Mouse (Mus musculus) lung, postnatal 14 days (tissue): ENCODE measurements around the gene Gpx6.

Source experiments
- DNase-seq: peaks from one replicate; pipeline ENCODE4 v3.0.0; 2021

Gpx6 gene

DNA sequence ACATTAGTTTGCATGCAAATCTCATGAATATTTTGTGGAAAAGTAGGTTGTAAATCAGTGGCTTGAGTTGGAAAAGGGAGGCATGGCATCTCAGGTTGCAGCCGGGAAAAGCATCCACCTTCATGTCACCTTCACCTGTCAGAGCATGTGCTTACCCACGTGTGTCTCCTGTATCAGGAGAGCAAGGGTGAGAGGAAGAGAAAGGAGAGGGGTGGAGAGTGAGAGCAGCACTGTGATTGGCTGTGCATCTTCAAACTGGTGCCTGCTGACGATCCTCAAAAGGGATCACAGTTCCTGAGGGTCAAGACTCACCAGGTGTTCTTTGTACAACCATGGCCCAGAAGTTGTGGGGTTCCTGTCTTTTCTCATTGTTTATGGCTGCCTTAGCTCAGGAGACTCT is at the start of gene Gpx6:
Gpx6 (plus strand) TSS at position 200 of the 400 bp plus-strand sequence.
- DNase-seq: no peak

DNA sequence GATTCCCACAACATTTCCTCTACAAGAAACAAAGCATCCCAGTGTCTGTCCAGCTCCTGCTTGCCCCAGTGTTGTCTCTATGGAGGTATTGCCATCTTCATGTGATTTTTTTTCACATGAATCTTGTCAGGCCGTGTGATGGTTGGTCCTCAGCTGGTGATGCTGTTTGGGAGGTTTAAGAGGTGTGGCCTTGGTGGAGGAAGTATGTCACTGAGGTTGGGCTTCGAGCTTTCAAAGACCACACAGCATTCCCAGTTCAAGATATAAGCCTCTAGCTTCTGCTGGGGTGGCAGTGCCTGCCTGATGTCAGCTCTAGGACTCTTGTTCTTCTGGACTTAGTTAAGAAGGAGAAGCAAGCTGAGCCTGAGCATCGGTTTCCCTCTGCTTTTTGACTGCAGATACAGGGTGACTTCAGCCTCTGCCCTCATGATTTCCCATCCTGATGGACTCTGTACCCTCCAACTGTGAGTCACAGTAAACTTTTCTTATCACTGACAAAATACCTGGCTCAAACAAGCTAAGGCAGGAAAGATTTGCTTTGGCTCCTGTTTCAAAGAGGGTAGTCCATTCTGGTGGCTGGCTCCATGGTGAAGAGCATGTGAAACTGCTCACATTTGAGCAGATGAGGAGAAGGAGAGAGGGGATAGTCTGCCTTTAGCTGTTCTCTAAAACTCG is 49.0 kb upstream of the Gpx6 start:
- no peak for DNase-seq

DNA sequence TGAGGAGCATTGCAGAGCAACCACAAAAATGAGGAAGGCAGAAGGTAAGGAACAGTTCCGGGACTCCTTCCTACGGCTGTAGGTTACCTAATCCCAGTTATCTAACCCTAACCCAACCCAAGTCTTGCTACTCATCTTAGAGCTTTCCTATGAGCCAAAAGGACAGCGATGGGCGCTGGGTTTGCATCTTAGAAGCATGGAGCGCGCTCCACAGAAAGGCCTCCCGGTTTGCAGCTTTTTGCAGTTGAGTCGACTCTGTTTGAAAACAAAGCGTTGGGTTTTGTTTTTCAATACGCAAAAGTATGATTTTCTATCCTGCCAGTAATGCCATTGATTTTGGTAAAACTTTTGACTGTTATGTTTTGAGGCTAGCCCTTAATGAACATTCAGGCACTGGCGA is 48.0 kb upstream of the Gpx6 start:
- DNase-seq: no peak

DNA sequence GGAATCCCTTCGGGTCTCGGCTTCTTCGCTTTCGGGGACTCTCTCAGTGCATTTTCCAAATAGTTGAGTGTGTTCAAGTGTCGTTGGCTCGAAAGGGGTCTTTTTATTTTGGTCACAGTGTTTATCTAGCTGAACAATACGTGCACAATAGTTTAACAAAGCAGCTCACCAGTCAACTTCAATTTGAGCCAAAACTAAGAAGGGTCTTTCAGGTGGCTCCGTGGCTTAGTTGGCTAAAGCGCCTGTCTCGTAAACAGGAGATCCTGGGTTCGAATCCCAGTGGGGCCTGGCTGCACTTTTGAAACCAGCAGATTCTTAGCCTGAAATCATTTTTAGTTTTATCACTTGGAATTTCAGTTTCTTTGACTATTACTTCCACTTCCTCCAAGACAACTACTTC is 47.6 kb upstream of the Gpx6 start:
- DNase-seq: no peak

DNA sequence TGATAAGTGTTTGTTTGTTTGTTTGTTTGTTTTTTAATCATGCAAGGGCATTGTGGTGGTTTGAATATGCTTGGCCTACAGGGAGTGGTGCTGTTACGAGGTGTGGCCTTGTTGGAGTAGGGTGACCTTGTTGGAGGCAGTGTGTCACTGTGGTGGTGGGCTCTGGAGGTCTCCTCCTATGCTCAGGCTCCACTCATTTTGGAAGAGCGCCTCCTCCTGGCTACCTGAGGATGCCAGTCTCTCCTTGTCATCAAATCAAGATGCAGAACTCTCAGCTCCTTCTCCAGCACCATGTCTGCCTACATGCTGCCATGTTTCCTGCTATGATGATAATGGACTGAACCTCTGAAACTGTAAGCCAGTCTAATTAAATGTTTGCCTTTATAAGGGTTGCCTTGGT is 46.2 kb upstream of the Gpx6 start:
- DNase-seq: no peak

DNA sequence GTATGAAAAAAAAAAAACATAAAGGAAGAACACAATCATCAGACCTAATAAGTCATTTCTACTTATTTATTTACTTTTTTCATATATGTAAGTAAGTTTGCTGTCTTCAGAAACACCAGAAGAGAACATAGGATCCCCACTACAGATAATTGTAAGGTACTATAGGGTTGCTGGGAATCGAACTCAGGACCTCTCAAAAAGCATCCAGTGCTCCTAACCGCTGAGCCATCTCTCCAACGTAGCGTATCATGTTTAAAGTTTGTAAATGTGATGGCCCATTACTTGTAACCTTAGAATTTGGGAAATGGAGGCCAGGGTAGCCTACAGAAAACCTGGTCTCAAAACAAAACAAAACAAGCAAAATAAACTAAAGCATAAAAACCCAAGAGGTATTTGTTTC is 44.4 kb upstream of the Gpx6 start:
- DNase-seq: no peak

DNA sequence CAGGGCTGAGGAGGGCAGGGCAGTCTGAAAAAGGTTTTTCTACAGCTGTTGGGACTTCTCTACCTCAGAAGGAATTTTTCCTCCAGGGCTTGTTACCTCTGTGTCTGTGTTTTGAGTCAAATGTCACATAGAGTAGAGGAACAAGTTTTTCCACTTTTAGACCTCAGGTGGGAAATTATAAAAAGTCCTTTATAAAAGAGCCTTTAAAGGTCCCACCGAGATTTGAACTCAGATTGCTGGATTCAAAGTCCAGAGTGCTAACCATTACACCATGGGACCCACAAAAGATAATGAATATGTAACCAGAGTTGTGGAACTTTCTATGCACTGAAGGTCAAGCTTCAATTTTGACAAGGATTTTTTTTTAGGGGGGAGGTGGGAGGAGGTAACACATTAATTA is 43.7 kb upstream of the Gpx6 start:
- no peak for DNase-seq

DNA sequence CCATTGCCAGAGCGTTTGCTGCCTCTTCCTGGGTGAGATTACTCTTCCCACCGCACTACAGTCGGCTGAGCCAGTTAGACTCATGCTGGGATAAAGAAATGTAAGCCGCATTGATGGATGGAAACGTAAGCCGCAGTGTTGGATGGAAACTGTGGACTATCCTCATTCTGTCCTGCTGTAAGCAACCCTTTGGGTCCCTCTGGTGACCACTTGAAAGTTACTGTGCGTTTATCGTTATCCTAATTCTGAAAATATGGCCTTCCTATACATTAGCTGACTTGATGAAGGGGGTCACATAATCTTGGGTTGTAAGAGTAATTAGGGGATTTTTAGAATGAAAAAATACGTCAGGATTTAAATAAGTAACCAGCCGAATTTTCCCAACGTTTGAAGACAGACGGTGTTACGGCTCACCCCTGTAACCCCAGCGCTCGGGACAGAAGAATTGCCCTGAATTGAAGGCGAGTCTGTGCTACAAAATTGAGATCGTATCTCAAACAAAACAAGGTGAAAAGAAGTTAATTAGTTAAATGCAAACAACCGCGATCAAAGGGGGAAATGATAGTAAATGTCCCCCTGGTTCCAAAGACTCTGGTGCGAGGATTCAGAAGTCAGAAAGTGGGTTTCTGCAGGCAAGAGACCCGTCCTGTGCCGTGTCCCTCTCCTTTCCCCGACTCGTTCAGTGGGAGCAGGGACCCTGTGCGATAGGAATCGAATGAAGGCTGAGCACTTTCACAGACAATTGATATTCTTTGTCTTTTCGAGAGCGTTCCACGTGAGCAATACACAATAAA is 36.7 kb upstream of the Gpx6 start:
- DNase-seq: no peak

DNA sequence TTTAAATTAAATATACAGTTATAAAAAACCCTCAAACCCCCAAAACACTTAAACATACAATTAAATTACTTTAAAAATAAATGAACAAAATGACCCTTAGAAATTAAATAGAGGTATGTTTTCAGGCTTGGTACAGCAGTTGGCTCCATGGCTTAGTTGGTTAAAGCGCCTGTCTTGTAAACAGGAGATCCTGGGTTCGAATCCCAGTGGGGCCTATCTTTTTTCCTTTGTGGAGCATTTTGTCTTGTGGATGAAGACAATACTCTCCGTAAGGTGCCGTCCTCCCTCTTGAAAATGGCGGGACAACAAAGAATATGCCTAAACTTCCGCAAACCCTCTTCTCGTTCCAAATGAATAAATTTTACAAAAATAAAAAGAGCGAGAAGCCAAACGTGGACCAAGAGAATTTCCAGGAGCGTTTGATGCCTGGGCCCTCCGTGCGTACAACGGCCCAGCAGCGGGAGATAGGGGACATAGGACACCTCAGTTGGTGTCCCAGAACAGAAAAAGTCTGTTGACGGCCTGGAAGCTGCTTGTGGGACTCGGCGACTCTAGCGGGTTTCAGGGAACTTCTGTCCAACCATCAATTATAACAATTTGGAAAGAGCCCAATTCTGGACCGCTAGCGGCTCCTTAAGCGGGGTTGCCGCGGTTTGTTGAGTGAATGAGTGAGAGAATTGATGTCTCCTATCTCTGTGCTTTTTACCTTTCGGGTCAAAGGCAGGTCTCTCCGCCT is 35.9 kb upstream of the Gpx6 start:
- peak; percentile 61 for DNase-seq

DNA sequence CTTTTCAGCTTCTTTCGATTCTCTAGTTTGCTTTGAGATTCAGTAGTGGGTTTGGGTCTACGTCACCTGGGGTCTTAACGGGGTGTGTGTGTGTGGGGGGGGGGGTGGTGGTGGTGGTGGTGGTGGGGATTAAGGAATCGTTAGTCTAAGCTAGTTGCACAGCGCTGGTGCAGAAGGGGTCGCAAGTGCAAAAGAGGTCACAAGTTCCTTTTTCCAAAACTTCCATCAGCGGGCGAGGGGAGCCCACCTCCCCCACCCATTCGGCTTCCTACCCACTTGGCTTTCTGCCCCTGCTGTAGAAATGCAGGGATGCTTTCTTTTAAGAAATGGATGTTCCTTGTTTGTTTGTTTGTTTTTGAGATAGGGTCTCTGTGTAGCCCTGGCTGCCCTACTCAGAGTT is 35.4 kb upstream of the Gpx6 start:
- no peak for DNase-seq

DNA sequence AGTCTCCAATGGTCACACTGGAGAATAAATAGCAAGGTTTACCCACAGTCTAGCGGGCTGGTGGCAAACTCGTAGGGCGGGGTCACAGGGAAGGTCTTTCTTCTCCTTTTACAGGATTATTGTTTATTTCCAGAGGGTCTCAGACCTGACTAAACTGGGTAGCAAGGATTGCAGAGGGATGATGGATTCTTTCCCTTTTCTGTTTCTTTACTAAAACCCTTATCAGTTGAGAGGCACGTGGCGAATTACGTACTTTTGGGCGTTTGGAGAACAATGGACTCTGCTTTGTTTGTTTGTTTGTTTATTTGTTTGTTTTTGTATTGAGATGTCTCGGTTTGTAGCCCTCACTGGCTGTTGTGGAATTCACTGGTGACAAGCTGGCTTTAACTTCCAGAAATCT is 32.8 kb upstream of the Gpx6 start:
- no peak for DNase-seq

DNA sequence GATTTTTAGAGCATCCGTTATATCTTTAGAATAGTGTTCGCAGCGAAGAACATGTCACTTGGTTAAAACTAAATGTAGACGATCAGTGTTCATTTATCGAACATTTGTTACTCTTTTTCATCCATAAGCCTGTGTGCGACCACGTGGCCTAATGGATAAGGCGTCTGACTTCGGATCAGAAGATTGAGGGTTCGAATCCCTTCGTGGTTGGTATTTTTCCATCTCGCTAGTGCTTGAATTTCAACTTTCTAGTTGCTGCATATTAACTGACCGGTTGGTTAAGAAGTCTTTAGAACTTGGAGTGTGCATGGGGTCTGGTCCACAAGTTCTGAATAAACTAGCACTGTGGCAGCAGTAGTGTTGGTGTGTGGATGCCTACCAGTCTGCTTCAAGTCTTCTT is 32.4 kb upstream of the Gpx6 start:
- DNase-seq: peak; percentile 87

DNA sequence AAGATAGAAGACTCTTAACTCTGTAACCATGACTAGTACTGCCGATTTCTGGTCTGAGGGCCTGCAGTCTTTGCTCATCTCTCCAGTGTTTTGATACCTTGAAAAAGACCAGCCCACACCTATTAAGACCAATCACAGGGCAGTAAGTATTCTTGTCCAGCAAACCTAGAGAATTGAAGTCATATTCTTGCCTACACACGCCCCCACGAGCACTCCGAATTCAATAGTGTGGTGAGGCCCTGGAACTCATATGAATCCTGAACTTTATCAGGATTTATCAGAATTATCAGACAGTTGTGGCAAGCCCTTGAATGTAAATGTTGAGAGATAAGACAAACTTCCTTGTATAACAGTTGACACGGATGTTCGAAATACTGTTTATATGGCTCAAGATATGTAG is 19.3 kb upstream of the Gpx6 start, which contains the start of gene Gpx5:
Gpx5 (minus strand) TSS at position 101 of the 400 bp plus-strand sequence.
- no peak for DNase-seq

DNA sequence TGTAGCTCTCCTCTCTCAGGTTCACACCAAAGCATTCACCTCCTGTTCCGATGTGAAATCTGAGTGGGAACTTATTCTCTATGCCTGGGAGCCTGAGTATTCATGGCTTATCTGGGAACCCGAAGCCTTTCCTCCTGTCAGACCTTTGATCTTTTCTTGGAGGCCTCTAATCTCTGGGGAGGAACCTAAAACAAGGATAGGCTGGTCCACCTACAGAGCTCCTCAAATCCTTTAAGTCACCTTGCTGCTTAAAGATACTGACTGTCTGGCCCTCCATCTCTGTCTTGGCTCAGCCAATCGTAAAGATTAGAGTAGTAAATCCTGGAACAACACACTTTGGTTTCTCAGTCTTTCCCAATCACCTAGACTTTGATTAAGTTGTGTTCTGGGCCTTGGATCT is 13.4 kb upstream of the Gpx6 start:
- no peak for DNase-seq

DNA sequence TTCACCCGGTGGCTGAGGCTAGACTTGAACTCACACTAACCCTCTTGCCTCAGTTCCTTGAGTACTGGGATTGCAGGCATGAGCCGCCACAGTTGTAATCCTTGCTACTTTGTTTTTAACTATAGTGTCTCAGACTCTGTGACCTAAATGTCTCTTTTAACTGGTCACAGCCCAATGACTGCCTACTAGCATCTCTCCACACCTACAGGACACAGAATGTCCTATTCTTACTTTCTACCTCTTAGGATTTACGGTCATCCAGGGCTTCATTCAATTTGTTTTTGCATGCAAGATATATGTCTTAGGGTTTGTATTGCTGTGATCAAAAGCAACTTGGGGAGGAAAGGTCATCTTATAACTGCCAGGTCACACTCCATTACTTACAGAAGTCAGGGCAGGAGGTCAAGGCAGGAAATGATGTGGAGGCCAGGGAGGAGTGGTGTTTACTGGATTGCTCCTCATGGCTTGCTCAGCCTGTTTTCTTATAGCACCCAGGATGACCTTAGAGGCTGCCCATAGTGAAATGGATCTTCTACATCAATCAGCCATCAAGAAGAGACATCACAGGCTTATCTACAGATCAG is 7.3 kb upstream of the Gpx6 start:
- no peak for DNase-seq

DNA sequence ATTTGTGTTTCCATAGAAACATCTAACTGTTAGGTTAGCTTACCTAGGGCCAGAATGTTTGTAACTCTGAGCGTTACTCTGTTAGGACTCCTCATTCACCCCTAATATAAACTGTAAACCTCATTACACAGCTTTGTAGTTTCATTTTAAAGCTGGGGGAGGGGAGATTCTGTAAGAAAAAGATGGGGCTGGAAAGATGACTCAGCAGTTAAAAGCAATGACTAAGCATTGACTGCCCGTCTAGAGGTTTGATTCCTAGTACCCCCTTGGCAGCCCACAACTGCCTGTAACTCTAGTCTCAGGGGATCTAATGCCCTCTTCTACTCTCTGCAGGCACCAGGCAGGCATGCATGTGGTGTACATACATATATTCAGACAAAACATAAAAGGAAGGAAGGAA is 2.1 kb upstream of the Gpx6 start:
- no peak for DNase-seq

DNA sequence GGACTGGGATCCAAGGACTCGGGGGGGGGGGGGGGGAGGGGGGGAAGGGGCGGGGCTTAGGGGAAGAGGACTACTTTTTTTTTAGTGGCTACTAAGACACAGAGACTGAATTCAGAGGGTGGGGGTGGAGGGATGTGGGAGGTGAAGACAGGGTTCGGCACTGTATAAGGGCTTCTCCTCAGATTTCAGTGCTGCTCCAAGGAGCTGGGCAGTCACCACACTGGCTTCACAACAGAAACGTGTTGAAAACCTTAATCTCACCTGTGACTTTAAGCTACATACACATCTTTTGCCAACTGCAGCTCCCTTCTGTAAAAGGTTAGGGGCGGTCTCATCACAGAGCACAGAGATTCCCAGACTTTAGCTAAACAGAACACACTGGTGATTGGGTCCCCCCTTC is 929 bp downstream of the Gpx6 start:
- DNase-seq: no peak

DNA sequence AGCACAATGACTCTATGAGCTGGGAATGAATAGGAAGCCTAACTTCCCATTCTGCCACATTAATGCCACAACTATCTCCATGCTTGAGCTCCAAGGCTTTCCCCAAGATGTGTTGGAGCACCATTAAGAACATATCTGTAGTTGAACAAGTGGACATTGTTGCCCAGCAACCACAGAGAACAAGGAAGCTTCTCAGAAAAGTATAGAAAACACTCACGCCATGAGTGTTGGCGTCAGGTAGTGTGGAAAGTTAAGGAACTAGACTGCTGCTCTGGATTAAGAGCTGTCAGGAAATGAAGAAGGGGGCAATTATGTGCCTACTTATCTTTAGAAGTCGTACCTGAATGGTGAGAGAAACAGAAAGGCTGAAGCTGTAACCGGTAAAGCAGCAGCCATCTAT is 2.0 kb downstream of the Gpx6 start:
- no peak for DNase-seq

DNA sequence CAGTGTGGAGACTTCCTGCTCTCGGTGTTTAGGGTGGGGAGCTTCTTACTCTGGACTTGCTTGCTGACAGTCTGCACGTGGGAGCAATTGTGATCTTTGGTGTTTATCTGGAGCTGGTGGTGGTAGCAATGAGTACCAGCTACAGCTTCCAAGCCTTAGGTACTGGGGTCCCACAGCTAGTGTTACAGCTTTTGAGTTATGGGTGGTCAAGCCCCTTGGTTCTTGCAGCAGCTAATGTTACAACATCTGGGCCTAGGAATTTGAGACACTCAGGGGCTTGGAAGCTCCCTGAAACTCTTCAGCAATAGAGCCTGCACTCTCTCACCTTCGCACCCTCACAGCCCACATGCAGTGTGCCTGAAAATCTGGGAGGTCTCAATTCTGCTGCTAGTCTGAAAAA is 8.3 kb downstream of the Gpx6 start:
- no peak for DNase-seq

DNA sequence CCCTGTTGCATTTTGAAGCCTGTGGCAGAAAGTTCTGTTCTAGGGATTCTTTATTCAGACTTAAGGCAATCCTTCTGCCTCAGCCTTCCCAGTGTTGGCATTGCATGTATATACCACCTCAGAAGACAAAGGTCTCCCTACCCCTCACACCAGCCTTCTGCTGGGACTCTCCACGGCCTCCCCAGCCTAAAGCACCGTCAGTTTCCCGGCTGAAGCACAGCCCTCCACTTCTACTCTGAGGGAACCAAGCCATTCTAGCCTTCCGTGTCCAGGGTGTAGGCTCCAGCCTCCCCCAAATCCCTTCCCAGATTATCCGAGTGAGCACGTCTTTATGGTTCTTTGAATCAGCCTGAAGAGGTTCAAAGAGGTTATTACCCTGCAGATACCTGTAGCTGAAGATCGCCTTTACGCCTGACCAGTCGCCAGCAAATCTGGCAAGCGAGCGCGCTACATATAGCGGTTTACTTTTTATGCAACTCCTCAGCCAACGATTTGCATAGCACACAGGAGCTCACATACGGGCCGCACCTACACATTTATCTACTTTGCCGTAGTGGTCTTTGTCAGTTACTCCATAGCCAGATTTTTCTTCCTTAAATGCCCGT is 10.1 kb downstream of the Gpx6 start:
- no peak for DNase-seq

DNA sequence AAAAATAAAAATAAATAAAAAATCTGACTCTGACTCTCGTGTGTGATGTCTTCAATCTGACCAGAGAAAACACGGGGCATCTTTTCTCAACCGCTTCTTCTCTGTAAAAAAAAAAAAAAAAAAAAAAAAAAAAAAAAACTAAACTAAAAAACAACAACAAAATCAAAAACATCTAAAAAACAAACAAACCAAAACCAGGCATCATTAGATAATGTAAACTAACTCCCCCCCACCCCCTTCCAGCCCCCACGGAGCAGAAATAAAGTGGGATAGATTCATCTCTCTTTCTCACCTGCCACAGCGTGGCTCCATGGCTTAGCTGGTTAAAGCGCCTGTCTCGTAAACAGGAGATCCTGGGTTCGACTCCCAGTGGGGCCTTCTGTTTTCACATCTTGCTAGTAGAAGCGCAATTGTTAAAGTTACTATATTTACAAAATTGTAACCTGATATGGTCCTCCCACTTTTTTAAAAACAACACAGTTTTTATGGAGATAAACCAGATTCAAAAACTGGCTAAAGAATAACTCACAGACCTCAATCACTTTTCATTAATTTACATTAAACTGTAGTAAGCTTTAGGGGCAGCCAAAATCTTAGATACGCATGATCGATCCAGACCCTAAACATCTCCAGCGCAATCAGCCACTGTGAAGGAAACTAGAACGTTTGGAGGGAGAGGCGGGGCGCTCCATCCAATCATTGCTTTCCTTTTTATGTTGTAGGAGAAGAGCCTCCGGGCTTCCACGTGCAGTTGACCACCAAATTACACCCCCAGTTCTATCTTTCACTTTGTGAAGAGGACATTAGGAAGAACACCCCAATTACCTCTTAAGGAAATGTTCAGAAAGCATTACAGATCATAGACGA is 10.8 kb downstream of the Gpx6 start:
- DNase-seq: no peak

DNA sequence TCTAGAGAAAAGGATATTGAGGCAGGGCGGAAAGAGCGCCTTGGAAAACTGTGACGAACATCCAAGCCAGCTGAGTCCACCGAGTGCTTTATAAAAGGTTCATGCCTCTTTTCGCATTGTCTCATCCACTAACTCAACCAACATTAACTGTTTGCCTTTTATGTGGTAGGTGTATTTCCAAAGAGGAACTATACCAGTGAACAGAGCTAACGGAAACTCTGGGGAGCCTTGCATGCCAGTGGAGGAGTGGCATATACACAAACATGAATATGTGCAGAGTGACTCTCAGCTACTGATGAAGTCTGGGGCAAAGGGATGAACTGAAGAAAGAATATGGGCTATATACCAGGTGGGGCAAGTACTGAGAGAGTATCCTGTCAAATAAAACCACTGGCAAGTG is 11.5 kb downstream of the Gpx6 start:
- no peak for DNase-seq
